Mouse (Mus musculus): ENCODE measurements around the gene Pdlim7. TPM values are rescaled to one million over a fixed set of nuclear protein-coding genes. Genes with fewer than 3 reads are reported as not detected.
A peak's percentile ranks its signal among the peaks of the same experiment; 100 is the strongest.

The Pdlim7 gene
- total and polyA plus RNA-seq, 3 experiments, result 12.3 to 40.6 TPM; not detected in 1

DNA sequence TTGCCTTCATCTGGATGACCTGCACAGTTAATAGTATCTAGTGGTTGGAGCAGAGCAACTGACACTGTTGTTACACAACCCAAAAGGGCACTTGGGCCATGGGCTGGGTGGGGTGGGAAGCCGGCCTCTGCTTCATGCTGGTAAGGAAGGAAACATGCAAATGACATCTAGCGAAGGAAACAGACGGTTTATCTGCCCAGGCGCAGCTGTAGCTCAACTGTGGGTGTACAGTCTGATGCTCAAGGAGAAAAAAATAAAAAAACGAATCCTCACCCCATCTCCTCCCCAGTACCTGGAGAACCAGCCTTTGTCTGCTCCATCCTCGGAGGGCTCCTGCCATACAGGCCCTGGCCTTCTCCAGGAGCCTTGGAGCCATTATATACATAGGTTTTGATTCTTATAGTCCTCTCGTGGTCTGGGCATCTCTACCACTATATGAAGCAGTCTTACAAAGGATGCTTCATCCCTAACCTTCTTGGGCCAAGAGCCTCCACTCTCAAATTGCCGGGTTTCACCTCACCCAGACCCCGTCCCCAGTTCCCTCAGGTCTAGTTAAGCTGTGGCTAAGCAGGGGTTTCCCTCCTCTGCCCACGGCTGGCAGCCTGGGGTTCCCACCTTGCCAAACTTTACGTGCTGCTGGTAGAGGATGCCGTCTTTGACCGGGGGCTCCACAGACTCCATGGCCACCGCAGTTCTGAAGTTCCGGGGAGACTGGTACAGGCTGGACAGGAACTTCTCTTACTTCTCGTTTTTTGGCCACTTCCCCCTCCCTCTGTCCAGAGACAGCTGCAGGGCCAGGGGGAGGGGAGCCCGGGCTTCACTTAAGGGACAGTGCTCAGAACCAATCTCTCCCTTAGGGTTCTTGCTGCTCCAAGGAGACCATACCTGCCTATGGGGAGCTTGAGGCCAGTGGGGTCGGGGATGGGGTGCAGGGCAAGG is 14.6 kb upstream of the Pdlim7 start:
- Histone ChIP-seq H3K27me3 (ENCODE audit: control insufficient read depth in 1 of 2, insufficient read depth in 2 of 2, low read length in 2 of 2) (no peaks in the 10 kb centered on the region), H3K9ac (ENCODE audit: control insufficient read depth, low read depth, low read length, poor library complexity, severe bottlenecking) (peak overlapping the region; percentile 56), H3K36me3 (ENCODE audit: control insufficient read depth in 1 of 2, insufficient read depth in 2 of 2, low read length in 2 of 2) (peaks cover 2 to 18% of the 10 kb centered on the region in 2 experiments; a peak in 3 of 4 replicates), H3K79me2 (ENCODE audit: control insufficient read depth, insufficient read depth, low read length, poor library complexity) (no peaks in the 10 kb centered on the region), H3K4me3 (ENCODE audit: control insufficient read depth in 1 of 2, insufficient read depth in 1 of 2, low read depth in 2 of 2, low read length in 2 of 2) (peak overlapping the region in 1 of 2 experiments; percentile 11; a peak in 1 of 4 replicates), H3K4me1 (ENCODE audit: control insufficient read depth in 1 of 2, insufficient read depth in 2 of 2, low read length in 2 of 2) (peaks cover 0 to 31% of the 10 kb centered on the region in 2 experiments; a peak in 3 of 4 replicates), H3K27ac (ENCODE audit: control insufficient read depth, low read depth, low read length) (peak overlapping the region; percentile 75), H3K9me3 (replicated peaks; ENCODE audit: insufficient read depth, low read length) (no peaks in the 10 kb centered on the region)
- DNase-seq (ENCODE audit: low read depth, low spot score), result peak; percentile 80
- TF ChIP-seq ZMIZ1 (IDR thresholded peaks at IDR 0.05; ENCODE audit: low read depth, low read length) (no peak), GATA1 (IDR thresholded peaks at IDR 0.05; ENCODE audit: low read depth, low read length) (peak; percentile 82), NRF1 (IDR thresholded peaks at IDR 0.05; ENCODE audit: insufficient read depth, low read depth, low read length, poor library complexity, severe bottlenecking) (peak; percentile 31; the same call in 1 of the 2 replicates), RAD21 (IDR thresholded peaks at IDR 0.05; ENCODE audit: low read depth, low read length) (no peak), MAX (IDR thresholded peaks at IDR 0.05; ENCODE audit: low read length) (no peak), MAZ (IDR thresholded peaks at IDR 0.05; ENCODE audit: low read depth, low read length) (0 out of 2 replicates have a peak, but pooled peaks have one; percentile 56), E2F4 (IDR thresholded peaks at IDR 0.05; ENCODE audit: borderline replicate concordance, low read depth, low read length) (no peak), MAFK (IDR thresholded peaks at IDR 0.05; ENCODE audit: borderline replicate concordance, low read depth, low read length) (no peak), TCF12 (IDR thresholded peaks at IDR 0.05; ENCODE audit: low read depth, low read length) (peak; percentile 56; the same call in 1 of the 2 replicates), SMC3 (IDR thresholded peaks at IDR 0.05; ENCODE audit: low read depth, low read length) (0 out of 2 replicates have a peak, but pooled peaks have one; percentile 2), USF1 (IDR thresholded peaks at IDR 0.05; ENCODE audit: low read depth, low read length) (no peak), ETS1 (IDR thresholded peaks at IDR 0.05; ENCODE audit: low read depth, low read length) (peak; percentile 72; the same call in 1 of the 2 replicates), MYB (IDR thresholded peaks at IDR 0.05; ENCODE audit: low read depth, low read length) (peak; percentile 61), TBP (IDR thresholded peaks at IDR 0.05; ENCODE audit: low read depth, low read length) (peak; percentile 78), CHD1 (IDR thresholded peaks at IDR 0.05; ENCODE audit: low read depth, low read length) (no peak), ZC3H11A (IDR thresholded peaks at IDR 0.05; ENCODE audit: low read depth, low read length) (no peak), MEF2A (IDR thresholded peaks at IDR 0.05; ENCODE audit: extremely low read depth, insufficient replicate concordance, low read depth, low read length, poor library complexity, severe bottlenecking) (no peak), SIN3A (IDR thresholded peaks at IDR 0.05; ENCODE audit: low read length) (peak; percentile 40), RCOR1 (IDR thresholded peaks at IDR 0.05; ENCODE audit: low read depth, low read length) (no peak), ELF1 (IDR thresholded peaks at IDR 0.05; ENCODE audit: low read depth, low read length) (no peak), KAT2A (conservative IDR thresholded peaks at IDR 0.05; ENCODE audit: low read depth, low read length) (no peak), GABPA (IDR thresholded peaks at IDR 0.05; ENCODE audit: low read depth, low read length) (no peak), POLR2A (IDR thresholded peaks at IDR 0.05; ENCODE audit: control insufficient read depth in 1 of 2, insufficient read depth in 1 of 2, low read depth in 1 of 2, low read length in 2 of 2, poor library complexity in 1 of 2) (no peak; a peak in 1 of 4 replicates), BHLHE40 (IDR thresholded peaks at IDR 0.05; ENCODE audit: borderline replicate concordance, low read depth, low read length) (no peak), POLR2AphosphoS2 (IDR thresholded peaks at IDR 0.05; ENCODE audit: low read length) (no peak), UBTF (IDR thresholded peaks at IDR 0.05; ENCODE audit: borderline replicate concordance, insufficient read depth, low read depth, low read length) (no peak), TAL1 (IDR thresholded peaks at IDR 0.05; ENCODE audit: low read length) (peak; percentile 81), EP300 (IDR thresholded peaks at IDR 0.05; ENCODE audit: low read depth in 1 of 2, low read length in 2 of 2) (peak; percentile 71 to 84), MYC (IDR thresholded peaks at IDR 0.05; ENCODE audit: low read depth, low read length) (no peak), ZNF384 (IDR thresholded peaks at IDR 0.05; ENCODE audit: low read depth, low read length) (peak; percentile 89), JUND (IDR thresholded peaks at IDR 0.05; ENCODE audit: low read depth, low read length) (no peak)

All from MEL (cell line).